Mouse (Mus musculus) lung, embryonic 16.5 days (tissue): ENCODE measurements around the gene Ing3. TPM values are rescaled to one million over a fixed set of nuclear protein-coding genes. Genes with fewer than 3 reads are reported as not detected.
A peak's percentile ranks its signal among the peaks of the same experiment; 100 is the strongest.

ENCODE experiments used
- ATAC-seq: fragments of 200-750 bp; cut with Nextera tagmentation; 2 replicates; pipeline ENCODE4 v1.8.0; 2017; ENCODE audit warnings: low read depth, mild to moderate bottlenecking, moderate library complexity
- H3K27ac ChIP-seq: fragments of 300-500 bp; sonication (generic); 2 replicates; pipeline ENCODE4 v1.5.1; 2014; ENCODE audit warnings: mild to moderate bottlenecking, control low read depth, low read length
- H3K27me3 ChIP-seq: fragments of 300-500 bp; sonication (generic); 2 replicates; pipeline ENCODE4 v1.6.1; 2014; ENCODE audit warnings: low read depth, low read length, mixed read lengths; ENCODE audit not compliant: control insufficient read depth, insufficient read depth
- H3K36me3 ChIP-seq: fragments of 300-500 bp; sonication (generic); 2 replicates; pipeline ENCODE4 v1.6.1; 2014; ENCODE audit warnings: low read length; ENCODE audit not compliant: control insufficient read depth, insufficient read depth
- H3K4me1 ChIP-seq: fragments of 300-500 bp; sonication (generic); replicated peaks from 2 replicates; pipeline ENCODE4 v1.6.1; 2014; ENCODE audit warnings: low read length, mixed read lengths; ENCODE audit not compliant: control insufficient read depth, insufficient read depth
- H3K4me2 ChIP-seq: fragments of 300-500 bp; sonication (generic); 2 replicates; pipeline ENCODE4 v1.6.1; 2014; ENCODE audit warnings: low read depth, low read length, control low read depth
- H3K4me3 ChIP-seq: fragments of 300-500 bp; sonication (generic); 2 replicates; pipeline ENCODE4 v1.5.1; 2014; ENCODE audit warnings: mild to moderate bottlenecking, low read length, control low read depth
- H3K9ac ChIP-seq: fragments of 300-500 bp; sonication (generic); 2 replicates; pipeline ENCODE4 v1.6.1; 2014; ENCODE audit warnings: low read length, control low read depth
- H3K9me3 ChIP-seq: fragments of 300-500 bp; sonication (generic); 2 replicates; pipeline ENCODE4 v1.6.1; 2016; ENCODE audit warnings: low read length; ENCODE audit not compliant: control insufficient read depth
- WGBS: fragments of 180-500 bp; shearing (Covaris S2); extraction: QIAGEN DNeasy Blood & Tissue Kit; methylation state at CpG from one replicate; pipeline ENCODE4 v1.1.7; 2014; 5-methylcytosine and 5-hydroxymethylcytosine counted together
- polyA plus RNA-seq: library from polyadenylated mRNA; unstranded; fragments of >200 nt; fragmentation: Nextera tagmentation; extraction: Ambion mirVana; gene quantifications from 2 replicates; pipeline ENCODE4 v1.2.1, GENCODE M21; 2015

The Ing3 gene
- polyA plus RNA-seq, 1 experiment from 2014 or later, result 64.2 TPM

GRCm38 (mm10) chr6:21958922-21959321 lies 9.6 kb downstream of the Ing3 start:
- Histone ChIP-seq H3K27ac (no peak overlapping the region), H3K36me3 (peaks cover 5% of the 10 kb centered on the region), H3K4me3 (no peak overlapping the region), H3K27me3 (no peaks in the 10 kb centered on the region), H3K9me3 (no peaks in the 10 kb centered on the region), H3K9ac (no peak overlapping the region), H3K4me1 (no peaks in the 10 kb centered on the region), H3K4me2 (no peak overlapping the region)
- 71% methylated on average over 4 of the region's 4 CpGs for whole genome bisulfite sequencing
- peak; percentile 45; the same call in 1 of the 2 replicates for ATAC-seq

- no peak for ATAC-seq
- H3K36me3 ChIP-seq, result peaks cover 5% of the 10 kb centered on the region
- WGBS, result 93% methylated on average over 5 of the region's 5 CpGs
Observed at GRCm38 (mm10) chr6:21959909-21960308, 10.5 kb downstream of the Ing3 start.

GRCm38 (mm10) chr6:21977532-21977931 lies 28.2 kb downstream of the Ing3 start:
- Histone ChIP-seq H3K27ac (no peak overlapping the region), H3K4me3 (no peak overlapping the region), H3K9me3 (no peaks in the 10 kb centered on the region), H3K4me2 (no peak overlapping the region), H3K9ac (no peak overlapping the region), H3K27me3 (no peaks in the 10 kb centered on the region), H3K36me3 (peaks cover 15% of the 10 kb centered on the region), H3K4me1 (no peaks in the 10 kb centered on the region; the same call in 1 of the 2 replicates)
- peak; percentile 80 for ATAC-seq
- WGBS, result 51% methylated on average over 2 of the region's 2 CpGs

More at GRCm38 (mm10) chr6:21959909-21960308, 10.5 kb downstream of the Ing3 start:
- H3K4me2 ChIP-seq, result no peak overlapping the region
- no peak overlapping the region for H3K4me3 ChIP-seq
- H3K4me1 ChIP-seq, result no peaks in the 10 kb centered on the region
- H3K9me3 ChIP-seq, result no peaks in the 10 kb centered on the region
- no peak overlapping the region for H3K27ac ChIP-seq
- H3K27me3 ChIP-seq, result no peaks in the 10 kb centered on the region
- no peak overlapping the region for H3K9ac ChIP-seq

- H3K9ac ChIP-seq, result no peak overlapping the region
- no peaks in the 10 kb centered on the region for H3K27me3 ChIP-seq
- no peak overlapping the region for H3K4me3 ChIP-seq
- WGBS, result 66% methylated on average over 1 of the region's 1 CpGs
- no peaks in the 10 kb centered on the region for H3K9me3 ChIP-seq
- H3K4me1 ChIP-seq, result no peaks in the 10 kb centered on the region; the same call in 1 of the 2 replicates
- no peaks in the 10 kb centered on the region for H3K36me3 ChIP-seq
- ATAC-seq, result no peak
- no peak overlapping the region for H3K27ac ChIP-seq
- no peak overlapping the region for H3K4me2 ChIP-seq
Observed at GRCm38 (mm10) chr6:21981114-21981513, 31.7 kb downstream of the Ing3 start.

GRCm38 (mm10) chr6:21984990-21985731 lies 35.8 kb downstream of the Ing3 start:
- peak overlapping the region; percentile 63 for H3K4me3 ChIP-seq
- peak overlapping the region; percentile 73 for H3K27ac ChIP-seq
- H3K27me3 ChIP-seq, result no peaks in the 10 kb centered on the region
- WGBS, result 5% methylated on average over 16 of the region's 16 CpGs
- ATAC-seq, result peak; percentile 73
- H3K9ac ChIP-seq, result peak overlapping the region; percentile 74
- H3K36me3 ChIP-seq, result no peaks in the 10 kb centered on the region
- H3K4me1 ChIP-seq, result peaks cover 2% of the 10 kb centered on the region; the same call in 1 of the 2 replicates
- peak overlapping the region; percentile 75 for H3K4me2 ChIP-seq
- H3K9me3 ChIP-seq, result no peaks in the 10 kb centered on the region

- H3K27me3 ChIP-seq, result no peaks in the 10 kb centered on the region
- whole genome bisulfite sequencing, result under 1% methylated on average over 38 of the region's 38 CpGs
- peak within 1 kb of the TSS; percentile 75 for H3K4me2 ChIP-seq
- no peaks in the 10 kb centered on the region for H3K36me3 ChIP-seq
- peak within 1 kb of the TSS; percentile 74 for H3K9ac ChIP-seq
- peak within 1 kb of the TSS; percentile 73 for H3K27ac ChIP-seq
- 0 out of 2 replicates have a peak, but pooled peaks cover 2% of the 10 kb centered on the region for H3K4me1 ChIP-seq
- H3K9me3 ChIP-seq, result no peaks in the 10 kb centered on the region
- H3K4me3 ChIP-seq, result peak within 1 kb of the TSS; percentile 63
- ATAC-seq, result peak; percentile 82
Observed at GRCm38 (mm10) chr6:21985732-21986540, 36.6 kb downstream of the Ing3 start, which contains the start of gene Cped1. Gene Cped1, plus strand, starts transcription at chr6:21985916.

- ATAC-seq, result 0 out of 2 replicates have a peak, but pooled peaks have one; percentile 21
- peak overlapping the region; percentile 73 for H3K27ac ChIP-seq
- 8% methylated on average over 24 of the region's 24 CpGs for WGBS
Observed at GRCm38 (mm10) chr6:21986660-21987331, 37.4 kb downstream of the Ing3 start.

GRCm38 (mm10) chr6:21987554-21987953 lies 38.2 kb downstream of the Ing3 start:
- WGBS, result 55% methylated on average over 2 of the region's 2 CpGs
- Histone ChIP-seq H3K36me3 (no peaks in the 10 kb centered on the region), H3K4me1 (0 out of 2 replicates have a peak, but pooled peaks cover 2% of the 10 kb centered on the region), H3K9ac (peak overlapping the region; percentile 39), H3K9me3 (no peaks in the 10 kb centered on the region), H3K4me2 (peak overlapping the region; percentile 39), H3K4me3 (peak overlapping the region; percentile 35), H3K27ac (no peak overlapping the region), H3K27me3 (no peaks in the 10 kb centered on the region)
- no peak for ATAC-seq

More at GRCm38 (mm10) chr6:21986660-21987331, 37.4 kb downstream of the Ing3 start:
- H3K36me3 ChIP-seq, result no peaks in the 10 kb centered on the region
- H3K27me3 ChIP-seq, result no peaks in the 10 kb centered on the region
- H3K4me2 ChIP-seq, result peak overlapping the region; percentile 75
- H3K9me3 ChIP-seq, result no peaks in the 10 kb centered on the region
- H3K4me1 ChIP-seq, result 0 out of 2 replicates have a peak, but pooled peaks cover 2% of the 10 kb centered on the region
- peak overlapping the region; percentile 74 for H3K9ac ChIP-seq
- H3K4me3 ChIP-seq, result peak overlapping the region; percentile 63
